Mouse (Mus musculus): ENCODE data around the gene Olfr589.
A peak's percentile ranks its signal among the peaks of the same experiment; 100 is the strongest.
"Not testable (repeated sequence)": the region's sequence is repeated elsewhere in the genome, so short reads cannot be mapped to it uniquely, and the experiment has no call there.

Gene Olfr589

GRCm38 (mm10) chr7:103156256-103156655, at the start of gene Olfr589:
TSS of gene Olfr589 (minus strand) at chr7:103156356.
- DNase-seq (ENCODE audit: low read depth, low spot score) = no peak

- not testable (repeated sequence) for DNase-seq (ENCODE audit: low read depth, low spot score)
These were observed 28.3 kb upstream of the Olfr589 start, which contains the start of gene Olfr592 for GRCm38 (mm10) chr7:103184503-103184902. TSS of gene Olfr592 (plus strand) at chr7:103184803.

GRCm38 (mm10) chr7:103178240-103178639, 22.1 kb upstream of the Olfr589 start, which contains the start of gene Olfr591:
TSS of gene Olfr591 (minus strand) at chr7:103178340.
- no peak for DNase-seq (ENCODE audit: low read depth, low spot score)

- no peak for DNase-seq (ENCODE audit: low read depth, low spot score)
These were observed 13.5 kb upstream of the Olfr589 start for GRCm38 (mm10) chr7:103169697-103170096.

- no peak for DNase-seq (ENCODE audit: low read depth, low spot score)
These were observed 15.6 kb downstream of the Olfr589 start, which contains the start of gene Olfr588-ps1 for GRCm38 (mm10) chr7:103140579-103140978. TSS of gene Olfr588-ps1 (plus strand) at chr7:103140879.

GRCm38 (mm10) chr7:103125538-103125937, 30.6 kb downstream of the Olfr589 start, which contains the start of gene Olfr586:
TSS of gene Olfr586 (minus strand) at chr7:103125638.
- no peak for DNase-seq (ENCODE audit: low read depth, low spot score)

- DNase-seq (ENCODE audit: low read depth, low spot score) = peak; percentile 30
These were observed 36.8 kb downstream of the Olfr589 start for GRCm38 (mm10) chr7:103119406-103119805.
